Mouse (Mus musculus) heart, adult 9 months (tissue): ENCODE data around the gene Tnip2.

Experiments used
- DNase-seq, 2 experiments: peaks; one replicate each; pipeline ENCODE4 v3.0.0; 2022; ENCODE audit warnings: low spot score in 2 of 2

Gene Tnip2

DNA sequence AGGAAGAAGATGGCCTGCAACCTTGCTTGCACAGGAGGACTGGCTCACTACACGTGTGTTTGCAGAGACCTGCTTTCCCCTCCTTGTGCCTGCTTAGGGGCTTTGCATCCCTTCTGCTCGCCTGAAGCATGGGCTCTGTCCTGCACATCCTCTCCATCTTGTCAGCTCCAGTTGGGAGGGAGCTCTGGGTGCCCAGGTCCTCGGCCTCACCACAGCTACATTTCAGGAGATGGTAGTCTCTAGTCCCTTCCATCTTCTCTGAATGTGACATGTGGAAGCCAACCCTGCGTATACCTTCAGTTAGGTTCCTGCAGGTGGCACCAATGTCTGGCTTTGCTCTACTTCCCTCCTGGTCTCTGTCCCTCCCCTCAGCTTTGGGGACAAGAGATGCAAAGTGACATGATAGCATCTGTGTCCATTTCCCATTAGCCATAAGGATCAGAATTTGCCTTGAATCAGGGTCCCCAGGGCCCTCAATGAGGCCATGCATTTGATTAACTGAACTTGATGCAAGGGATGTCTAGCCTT lies 10.2 kb upstream of the Tnip2 start:
- DNase-seq: no peak

DNA sequence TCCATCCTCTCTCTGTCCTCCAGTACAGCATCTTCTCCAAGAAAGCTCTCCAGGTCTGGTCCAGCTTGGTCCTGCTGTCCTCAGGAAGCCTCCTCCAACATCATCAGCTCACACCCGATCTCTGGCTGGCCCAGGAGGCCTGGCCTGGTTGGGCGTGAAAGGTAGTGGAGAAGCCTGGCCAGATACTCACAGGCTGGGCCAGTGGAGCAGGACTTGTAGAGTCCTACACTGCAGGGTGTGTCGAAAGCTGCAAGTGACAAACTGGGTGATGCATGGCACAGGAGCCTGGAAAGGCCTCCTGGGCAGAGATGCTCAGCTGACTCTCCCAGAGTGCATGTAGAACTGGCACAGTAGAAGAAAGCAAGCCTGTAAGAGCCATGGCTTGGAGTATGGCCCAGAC lies 7.5 kb upstream of the Tnip2 start:
- DNase-seq: no peak

DNA sequence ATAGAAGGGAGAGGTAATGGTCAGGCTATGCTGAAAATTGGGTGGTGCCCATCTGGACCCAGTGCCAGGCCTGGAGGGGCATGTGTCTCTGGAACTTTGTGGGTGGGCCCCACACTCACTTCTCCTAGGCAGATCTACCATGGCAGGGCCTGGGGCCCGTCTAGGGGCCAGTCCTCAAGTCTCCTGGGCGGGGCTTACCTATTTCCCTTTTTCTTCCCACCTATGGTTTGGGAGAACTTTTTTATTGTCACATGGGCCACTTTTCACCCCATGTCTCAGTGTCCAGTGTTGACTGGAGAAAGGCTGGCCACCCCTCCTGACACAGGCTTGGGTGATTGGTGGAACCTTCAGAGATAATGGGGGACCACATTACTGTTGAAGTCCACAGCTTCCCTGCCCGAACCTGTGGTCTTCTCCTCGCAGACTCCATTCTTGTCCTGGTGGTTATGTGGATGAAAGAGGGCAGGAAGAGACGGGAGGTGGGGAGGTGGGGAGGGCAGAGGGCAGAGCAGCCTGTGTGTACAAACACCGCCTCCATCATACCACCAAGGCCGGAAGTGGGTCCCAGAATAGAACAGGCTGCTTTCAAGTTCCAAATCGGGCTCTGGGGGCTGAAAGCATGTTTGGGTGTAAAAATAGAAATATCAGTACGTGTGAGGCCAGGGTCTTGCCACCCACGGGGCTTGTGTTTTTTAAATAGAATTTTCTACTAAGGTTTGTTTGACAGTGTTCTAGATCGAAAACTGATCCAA lies 6.8 kb upstream of the Tnip2 start:
- DNase-seq: no peak

DNA sequence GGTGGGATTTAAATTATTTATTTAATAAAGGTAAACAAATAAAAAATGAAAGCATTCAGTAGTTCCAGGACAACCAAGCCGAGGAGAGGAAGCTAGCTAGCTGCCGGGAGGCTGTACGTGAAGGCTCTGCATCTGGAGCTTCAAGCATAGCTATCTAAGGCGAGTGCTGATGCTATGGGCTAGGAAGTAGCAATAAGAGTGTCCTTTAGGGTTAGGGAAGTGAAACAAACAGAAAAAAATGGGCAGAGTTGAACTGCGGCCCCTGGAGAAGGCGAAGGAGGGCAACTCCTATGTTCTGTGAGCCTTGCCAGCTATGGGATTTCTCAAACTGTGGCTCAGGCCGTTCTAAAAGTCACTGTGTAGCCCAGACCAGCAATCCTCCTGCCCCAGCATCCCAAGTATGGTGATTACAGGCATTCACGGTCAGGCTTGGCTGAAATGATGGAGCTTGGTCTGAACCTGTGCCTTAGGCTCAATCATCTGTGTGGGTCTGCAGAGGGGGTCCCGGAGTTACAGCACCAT lies 5.7 kb upstream of the Tnip2 start:
- no peak for DNase-seq

DNA sequence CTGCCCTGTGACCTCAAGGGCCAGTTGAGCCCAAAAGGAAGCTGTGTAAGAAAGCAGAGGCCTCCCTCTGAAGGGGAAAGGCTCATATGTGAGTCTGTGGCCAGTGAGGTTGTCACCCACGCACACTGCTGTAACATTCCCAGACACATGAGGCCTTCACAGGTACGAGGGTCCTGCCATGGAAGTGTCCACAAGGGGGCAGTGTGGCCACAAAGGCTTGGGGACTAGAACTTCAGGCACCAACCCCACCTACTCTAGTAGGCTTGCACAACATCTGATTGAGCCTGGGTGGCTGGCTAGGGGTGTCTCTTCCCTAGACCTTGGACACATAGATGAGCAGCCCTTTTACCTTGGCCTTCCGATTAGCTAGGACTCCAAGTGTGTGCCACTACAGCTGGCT lies 4.1 kb upstream of the Tnip2 start:
- DNase-seq: peak; percentile 68 to 76

DNA sequence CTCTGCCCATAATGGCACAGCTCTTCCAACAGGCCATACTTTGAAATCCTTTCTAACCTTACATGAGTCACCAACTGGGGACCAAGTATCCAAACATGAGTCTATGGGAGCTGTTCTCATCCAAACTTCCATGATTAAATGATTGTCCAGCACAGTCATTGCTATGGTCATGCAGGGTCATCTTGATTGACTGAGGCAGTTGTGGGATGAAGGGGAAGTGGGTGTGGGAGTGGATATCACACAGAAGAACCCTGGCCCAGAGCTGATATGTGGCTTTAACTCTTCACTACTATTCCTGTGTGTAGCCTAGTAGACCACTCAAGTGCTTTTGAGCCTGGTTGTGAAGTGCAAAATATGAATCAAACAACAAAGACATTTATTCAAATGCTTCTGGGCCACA lies 1.3 kb upstream of the Tnip2 start:
- DNase-seq: no peak

DNA sequence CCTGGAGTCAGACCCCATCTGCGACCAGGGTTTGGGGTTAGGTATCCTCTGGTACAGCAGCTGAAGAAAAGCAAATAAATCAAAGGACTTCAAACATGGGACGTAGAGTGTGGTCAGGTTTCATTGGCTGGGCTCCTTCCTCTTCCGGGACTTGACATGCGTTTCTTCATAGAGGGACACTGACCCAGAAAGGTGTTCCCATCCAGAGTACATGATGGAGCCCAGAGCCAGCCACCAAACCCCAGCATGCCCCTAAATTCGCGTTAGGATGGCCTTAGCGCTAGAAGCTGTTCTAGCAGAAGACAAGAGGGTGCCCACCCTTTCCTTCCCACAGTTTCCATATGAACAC lies 401 bp upstream of the Tnip2 start:
- no peak for DNase-seq

DNA sequence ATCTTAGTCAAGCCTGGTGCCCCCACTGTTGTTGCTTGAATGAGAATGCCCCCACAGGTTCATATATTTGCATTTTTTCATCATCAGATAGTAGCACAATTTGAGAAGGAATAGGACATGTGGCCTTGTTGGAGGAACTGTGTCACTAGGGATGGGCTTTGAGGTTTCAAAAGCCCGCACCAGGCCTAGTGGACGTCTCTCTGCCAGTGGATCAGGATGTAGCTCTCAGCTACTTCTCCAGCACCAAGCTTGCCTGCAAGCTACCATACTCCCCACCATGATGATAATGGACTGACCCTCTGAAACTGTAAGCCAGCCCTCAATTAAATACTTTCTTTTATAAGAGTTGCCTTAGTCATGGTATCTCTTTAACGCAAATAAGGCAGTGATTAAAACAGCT lies 1.3 kb downstream of the Tnip2 start:
- DNase-seq: no peak

DNA sequence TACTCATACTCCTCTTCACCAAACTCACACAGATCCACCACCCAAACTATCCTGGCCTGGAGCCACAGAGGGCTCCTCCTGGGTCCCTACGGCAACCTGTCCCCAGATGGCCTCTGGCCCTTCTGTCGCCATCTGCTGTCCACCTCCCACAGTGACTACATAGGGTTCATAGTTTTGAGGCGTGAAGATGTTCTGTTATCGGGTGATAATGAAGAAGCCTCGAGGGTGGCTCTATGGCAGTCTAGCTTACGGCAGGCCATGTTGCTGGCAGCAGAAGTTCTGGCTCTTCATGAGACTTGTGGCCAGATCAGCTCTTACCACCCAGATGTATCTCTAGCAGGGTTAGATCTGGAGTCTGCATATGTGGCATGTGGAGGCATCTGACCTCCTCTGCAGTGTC lies 11.0 kb downstream of the Tnip2 start:
- DNase-seq: no peak

DNA sequence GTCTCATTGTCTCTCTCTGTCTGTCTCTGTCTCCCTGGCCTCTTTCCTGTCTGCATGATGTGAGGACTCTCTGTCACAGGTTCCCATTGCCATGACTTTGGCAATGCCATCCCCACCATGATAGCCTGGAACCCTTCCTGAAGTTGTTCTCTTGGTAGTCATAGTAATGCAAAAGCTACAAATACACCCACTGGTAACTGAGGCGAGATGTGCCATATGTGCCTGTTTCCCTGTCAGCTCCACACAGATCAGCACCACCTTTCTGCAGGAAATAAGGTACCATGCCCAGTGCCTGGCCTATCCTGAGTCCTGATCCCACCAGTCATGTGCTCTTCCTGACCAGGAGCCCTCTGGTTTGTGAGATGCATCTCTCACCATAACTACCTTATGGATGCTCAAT lies 11.4 kb downstream of the Tnip2 start:
- DNase-seq: no peak

DNA sequence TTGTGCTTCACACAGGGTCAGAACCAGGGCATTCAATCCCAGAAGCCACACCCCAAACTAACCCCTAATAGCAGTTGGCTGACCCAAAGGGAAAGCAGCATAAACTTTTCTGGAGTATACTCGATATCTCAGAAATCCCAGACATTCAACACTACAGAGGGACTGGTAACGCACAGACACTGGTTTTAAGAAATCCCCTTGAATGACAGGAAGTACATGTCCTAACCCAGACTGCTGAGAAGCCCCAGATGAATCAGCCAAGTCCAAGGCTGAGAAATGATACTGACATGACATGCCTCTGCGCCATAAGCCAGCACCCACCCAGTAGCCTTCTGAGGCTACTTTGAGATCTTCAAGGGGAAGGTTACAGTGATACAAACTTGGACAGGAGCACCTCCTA lies 12.2 kb downstream of the Tnip2 start:
- DNase-seq: no peak

DNA sequence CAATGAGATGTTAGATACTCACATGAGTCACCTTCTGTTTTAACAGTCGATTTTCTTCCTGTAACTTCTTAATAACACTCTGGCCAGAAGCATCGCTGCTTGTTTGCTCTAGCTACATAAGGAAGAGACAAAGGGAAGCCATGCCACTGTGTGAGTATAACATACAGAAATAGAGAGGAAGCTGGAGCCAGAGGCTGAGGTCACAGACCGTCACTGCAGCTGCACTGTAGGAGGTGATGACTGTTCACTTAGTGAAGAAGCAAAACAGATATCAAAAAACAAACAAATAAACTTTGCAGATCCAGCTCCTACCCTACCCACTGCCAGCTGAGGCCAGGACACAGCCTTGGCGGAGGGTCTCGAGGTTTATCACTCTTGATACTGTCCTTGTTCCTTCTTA lies 12.9 kb downstream of the Tnip2 start:
- no peak for DNase-seq

DNA sequence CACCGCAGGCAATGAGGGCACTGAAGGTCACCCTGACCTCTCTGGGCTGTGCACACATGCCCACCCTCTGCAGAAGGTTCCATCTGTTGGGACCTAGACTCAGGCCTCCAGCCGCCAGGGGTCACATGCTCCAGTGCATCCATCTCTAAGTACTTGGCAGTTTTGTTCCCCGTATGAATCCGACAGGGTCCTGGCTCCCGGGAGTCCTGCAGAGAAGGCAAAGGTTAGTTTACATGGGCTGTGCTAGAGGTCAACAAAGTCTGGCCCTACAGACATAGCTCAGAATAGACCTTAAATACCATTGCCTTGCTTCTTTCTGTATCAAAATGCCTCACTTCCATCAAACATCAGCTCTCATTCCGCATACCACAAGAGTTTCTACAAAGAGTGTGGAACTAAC lies 17.0 kb downstream of the Tnip2 start:
- DNase-seq: no peak

DNA sequence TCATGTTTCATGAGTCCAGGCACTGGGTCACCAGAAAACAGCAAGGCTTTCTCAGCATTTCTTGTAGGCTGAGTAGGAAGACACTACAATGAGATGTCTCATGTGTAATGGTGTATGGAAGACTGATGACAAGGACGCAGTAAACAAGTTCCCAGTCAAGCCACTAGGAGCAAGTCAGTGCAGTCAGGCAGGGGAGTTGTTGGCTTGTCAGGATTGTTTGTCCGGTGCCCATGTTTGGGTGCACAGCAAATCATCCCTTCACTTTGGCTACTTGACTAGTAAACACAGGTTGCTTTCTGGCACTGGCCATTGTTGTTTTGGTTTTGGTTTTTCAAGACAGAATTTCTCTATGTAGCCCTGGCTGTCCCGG lies 24.4 kb downstream of the Tnip2 start:
- no peak for DNase-seq

DNA sequence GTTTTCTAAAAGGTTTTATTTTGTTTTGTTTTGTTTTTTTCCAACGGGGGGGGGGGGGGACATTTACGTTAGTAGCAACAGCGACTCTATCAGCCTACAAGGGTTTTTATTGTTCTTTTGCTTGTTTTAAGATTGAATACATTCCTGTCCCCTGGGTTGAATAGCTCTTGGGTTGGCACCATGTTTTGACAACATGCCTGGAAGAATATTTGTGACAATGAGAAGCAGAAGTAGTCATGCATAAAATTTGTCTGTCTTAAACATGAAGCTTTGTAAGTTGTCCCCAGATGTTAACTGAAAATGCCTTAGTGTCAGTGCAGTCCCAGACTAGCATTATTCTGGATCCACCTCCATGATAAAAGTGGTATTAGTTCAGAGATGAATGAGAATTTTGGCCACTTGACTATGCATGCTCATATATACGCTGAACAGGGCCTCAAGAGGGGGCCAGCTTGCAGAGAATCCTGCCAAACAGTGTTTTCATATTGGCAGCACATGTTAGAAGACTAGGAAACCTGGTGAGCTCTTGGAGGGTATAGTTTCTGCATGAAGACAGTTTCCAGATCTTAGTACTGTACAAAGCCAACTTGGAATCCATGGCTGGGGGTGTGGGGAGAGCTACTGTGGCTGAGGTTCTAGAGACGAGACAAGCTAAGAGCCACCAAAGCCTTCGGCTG lies 24.9 kb downstream of the Tnip2 start:
- DNase-seq: no peak

DNA sequence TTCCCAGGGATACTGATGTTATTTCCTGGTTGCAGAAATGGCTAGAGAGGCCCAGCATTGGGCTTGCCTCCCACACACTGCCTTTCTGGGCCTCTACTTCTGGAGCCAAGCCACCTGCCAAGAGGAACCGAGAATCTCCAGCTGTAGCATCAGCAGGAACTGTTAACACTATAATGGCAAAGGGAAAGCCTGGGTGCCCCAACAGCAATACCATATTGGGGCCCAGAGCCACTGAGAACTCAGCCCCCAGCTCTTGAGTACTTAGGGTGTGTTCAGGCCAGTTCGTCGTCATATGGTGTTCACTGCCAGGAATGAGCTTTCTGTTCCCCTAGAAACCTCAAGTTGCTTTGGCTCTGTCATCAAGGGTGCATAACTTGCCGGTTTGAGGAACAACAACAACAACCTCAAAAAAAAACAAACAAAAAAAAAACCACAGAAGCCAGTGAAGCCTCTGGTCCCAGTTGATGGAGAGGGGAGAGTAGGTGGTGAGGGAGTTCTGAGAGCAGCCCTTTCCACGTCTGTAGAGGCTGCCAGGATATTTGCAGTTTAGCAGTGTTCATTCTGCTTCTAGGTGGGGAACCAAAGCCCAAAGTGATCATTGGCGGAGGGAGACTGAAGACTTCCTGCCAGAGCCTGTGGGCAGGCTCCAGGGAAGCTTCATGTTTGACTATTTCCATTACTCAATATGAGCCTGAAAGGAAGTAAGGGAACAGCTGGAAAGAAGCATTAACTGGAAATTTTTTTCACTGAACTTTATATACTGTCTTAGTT lies 26.3 kb downstream of the Tnip2 start:
- peak; percentile 63 to 70 for DNase-seq

DNA sequence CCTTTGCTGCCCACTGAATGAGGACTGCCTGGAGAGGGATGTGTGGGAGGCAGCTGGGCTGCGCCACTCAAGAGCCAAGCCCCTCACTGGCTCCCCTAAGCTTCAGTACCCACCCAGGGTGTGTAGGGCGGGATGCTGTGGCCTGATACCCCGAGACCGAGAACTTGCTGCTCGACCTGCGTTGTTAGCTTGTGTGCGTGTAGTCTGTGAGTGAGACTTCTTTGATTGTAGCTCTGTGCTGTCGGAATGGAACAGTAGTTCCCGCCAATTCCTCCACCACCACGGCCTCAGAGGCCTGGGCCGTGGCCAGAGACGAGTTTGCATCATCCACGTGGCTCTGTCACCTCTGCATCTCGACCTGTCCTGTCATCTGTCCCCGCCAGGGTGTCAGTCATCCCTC lies 28.1 kb downstream of the Tnip2 start:
- DNase-seq: no peak

DNA sequence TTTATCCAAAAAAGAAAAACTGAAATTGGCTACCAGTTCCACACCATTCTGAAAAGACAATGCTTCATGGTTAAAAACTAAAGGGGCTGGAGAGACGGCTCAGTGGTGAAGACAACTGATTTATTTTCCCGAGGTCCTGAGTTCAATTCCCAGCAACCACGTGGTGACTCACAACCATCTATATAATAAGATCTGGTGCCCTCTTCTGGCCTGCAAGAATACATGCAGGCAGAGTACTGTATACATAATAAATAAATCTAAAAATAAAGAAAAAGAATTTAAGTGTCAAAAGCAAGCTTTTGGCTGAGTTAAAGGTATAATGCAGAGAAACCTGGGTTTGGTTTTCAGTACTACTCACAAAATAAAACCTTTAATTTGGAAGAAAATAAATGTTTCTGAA lies 32.9 kb downstream of the Tnip2 start:
- DNase-seq: no peak

DNA sequence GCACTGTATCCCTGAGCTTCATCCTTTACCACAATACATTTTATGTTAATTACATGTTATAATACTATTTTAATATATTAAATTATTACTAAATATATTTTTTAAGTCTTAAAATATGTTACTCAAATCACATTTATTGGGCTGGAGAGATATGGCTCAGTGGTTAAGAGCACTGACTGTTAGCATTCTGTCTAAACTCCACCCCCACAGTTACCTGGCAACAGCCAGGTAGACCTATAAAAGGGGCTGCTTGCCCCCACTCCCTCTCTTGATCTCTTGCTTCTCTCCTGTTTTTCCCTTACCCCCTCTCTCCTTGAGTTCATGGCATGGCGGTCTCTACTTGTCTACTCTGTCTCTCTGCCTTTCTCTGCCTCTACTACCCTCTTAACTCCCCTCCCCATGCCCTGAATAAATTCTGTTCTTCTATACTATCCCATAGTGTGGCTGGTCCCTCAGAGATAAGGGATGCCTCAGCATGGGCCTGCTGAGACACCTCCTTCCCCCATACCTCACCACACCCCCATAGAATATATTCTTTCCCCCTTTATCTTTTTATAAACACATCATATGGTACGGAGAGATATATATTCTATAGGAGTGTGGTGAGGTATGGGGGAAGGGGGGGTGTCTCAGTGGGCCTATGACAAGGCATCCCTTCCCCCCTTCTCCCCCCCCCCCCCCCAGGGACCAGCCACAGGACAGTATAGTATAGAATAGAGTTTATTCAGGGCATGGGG lies 45.6 kb downstream of the Tnip2 start:
- DNase-seq: no peak

DNA sequence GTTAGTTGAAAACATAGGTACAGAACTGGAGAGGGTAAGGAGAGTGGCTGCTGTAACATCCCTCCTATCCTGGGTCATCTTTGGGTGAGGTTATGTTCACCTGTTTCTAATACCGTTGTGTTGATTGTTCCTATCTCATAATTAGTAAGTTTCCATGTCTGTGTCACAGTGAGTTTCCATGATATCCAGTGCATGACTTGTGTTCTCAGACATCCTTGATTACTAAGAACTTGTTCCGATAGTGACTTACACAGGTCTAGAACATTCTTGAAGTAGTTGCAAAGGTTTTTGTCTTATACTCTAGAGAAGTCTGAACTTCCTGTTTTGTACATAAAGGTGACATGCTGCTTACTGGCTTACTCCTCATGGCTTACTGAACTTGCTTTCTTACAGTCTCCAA lies 47.1 kb downstream of the Tnip2 start:
- no peak for DNase-seq

DNA sequence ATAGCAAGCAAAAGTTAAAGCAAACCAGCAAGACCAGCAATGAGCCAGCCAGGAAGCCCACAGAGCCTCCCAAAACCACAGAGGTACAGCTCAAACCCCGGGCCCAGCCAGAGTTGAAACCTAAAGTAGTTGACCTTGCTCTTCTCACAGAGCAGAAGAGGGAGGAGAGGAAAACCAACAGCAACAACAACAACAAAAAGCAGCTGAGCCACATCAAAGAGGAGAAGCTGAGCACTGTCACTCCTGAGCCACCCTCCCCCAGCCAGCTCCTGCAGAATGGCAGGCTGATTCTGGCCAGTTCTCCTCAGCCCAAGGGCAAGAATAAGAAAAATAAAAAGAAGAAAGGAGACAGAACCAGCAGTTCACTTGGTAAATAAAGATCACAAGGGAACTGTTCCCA lies 47.7 kb downstream of the Tnip2 start:
- no peak for DNase-seq

DNA sequence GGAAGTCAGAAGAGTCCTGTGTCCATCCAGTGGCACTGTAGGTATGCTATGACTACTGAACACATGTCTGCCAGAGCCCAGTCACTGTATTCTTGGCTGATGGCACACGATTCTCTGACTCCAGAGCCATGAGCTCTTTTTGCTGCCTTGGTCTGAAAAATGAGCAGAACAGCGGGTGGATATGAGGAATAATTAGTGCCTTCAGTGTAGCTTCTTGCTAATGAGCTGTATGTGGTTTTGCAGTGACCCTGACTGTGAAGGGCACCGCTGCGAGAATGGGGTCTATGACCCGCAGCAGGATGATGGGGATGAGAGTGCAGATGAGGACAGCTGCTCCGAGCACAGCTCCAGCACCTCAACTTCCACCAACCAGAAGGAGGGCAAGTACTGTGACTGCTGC lies 52.0 kb downstream of the Tnip2 start:
- no peak for DNase-seq
